Mouse (Mus musculus) E14TG2a.4 (cell line): ENCODE measurements around the gene Nrf1.
A peak's percentile ranks its signal among the peaks of the same experiment; 100 is the strongest.

Experiments used
- H3K27me3 ChIP-seq: 2 replicates; pipeline ENCODE4 v1.6.1; 2014; ENCODE audit warnings: low read length, control low read depth; ENCODE audit not compliant: insufficient read depth
- H3K36me3 ChIP-seq: 2 replicates; pipeline ENCODE4 v1.6.1; 2014; ENCODE audit warnings: low read length, control low read depth; ENCODE audit not compliant: insufficient read depth
- H3K4me1 ChIP-seq: replicated peaks from 2 replicates; pipeline ENCODE4 v1.6.1; 2014; ENCODE audit warnings: low read depth, low read length, control low read depth
- H3K4me3 ChIP-seq: replicated peaks from 2 replicates; pipeline ENCODE4 v1.5.1; 2014; ENCODE audit warnings: mild to moderate bottlenecking, low read length
- H3K9me3 ChIP-seq: 2 replicates; pipeline ENCODE4 v1.6.1; 2014; ENCODE audit warnings: low read length, control low read depth
- CTCF ChIP-seq: conservative IDR thresholded peaks from 2 replicates; pipeline ENCODE4 v1.5.1; 2014; ENCODE audit warnings: low read length
- NANOG ChIP-seq: IDR thresholded peaks from 2 replicates; pipeline ENCODE4 v1.6.1; 2014; ENCODE audit warnings: borderline replicate concordance, low read length, mixed read lengths
- POU5F1 ChIP-seq: IDR thresholded peaks from 2 replicates; pipeline ENCODE4 v1.6.1; 2014; ENCODE audit warnings: low read length, borderline replicate concordance

Gene Nrf1

DNA sequence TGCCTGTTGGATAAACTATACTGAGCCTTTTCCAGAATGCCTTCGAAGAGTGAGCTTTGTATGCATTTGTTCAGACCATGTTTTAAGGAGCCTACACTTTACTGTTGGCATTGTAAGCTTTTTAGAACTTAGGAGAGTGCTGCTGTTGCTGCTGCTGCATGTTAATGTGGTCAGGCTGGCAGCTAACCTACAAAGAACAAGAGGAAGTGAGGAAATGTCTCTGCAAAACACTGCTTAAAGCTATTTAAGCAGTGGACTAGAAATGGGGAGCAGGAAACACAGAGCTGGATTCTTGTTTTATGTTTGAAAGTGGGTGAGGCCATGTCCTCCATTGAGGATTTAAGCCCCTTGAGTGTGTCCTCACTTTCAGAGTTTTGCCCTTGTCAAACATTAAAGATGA lies 5.3 kb downstream of the Nrf1 start:
- Histone ChIP-seq H3K4me3 (no peak overlapping the region), H3K36me3 (peaks cover 23% of the 10 kb centered on the region), H3K27me3 (no peaks in the 10 kb centered on the region), H3K4me1 (peaks cover 73% of the 10 kb centered on the region), H3K9me3 (no peaks in the 10 kb centered on the region)
- TF ChIP-seq CTCF (no peak), POU5F1 (no peak), NANOG (no peak)

DNA sequence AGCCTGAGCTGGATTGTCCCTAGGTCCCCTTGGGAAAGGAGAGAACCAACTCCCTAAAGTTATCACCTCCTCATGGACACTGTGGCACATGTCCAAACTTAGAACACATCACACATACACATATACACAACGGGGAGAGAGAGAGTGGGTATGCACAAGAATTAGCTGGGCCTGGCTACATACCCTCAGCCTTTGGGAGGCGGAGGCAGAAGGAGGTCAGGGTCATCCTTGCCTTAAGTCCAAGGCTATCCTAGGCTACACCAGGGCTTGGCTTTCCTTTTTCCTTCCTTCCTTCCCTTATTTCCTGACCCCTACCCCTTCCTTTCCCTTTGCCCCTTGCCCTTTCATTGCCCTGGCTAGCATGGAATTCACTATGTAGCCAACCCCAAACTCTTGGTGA lies 14.8 kb downstream of the Nrf1 start:
- H3K36me3 ChIP-seq, result peaks cover 10% of the 10 kb centered on the region
- H3K27me3 ChIP-seq, result no peaks in the 10 kb centered on the region
- H3K4me1 ChIP-seq, result peaks cover 46% of the 10 kb centered on the region
- TF ChIP-seq CTCF (no peak), NANOG (no peak), POU5F1 (no peak)
- H3K9me3 ChIP-seq, result no peaks in the 10 kb centered on the region
- H3K4me3 ChIP-seq, result no peak overlapping the region

DNA sequence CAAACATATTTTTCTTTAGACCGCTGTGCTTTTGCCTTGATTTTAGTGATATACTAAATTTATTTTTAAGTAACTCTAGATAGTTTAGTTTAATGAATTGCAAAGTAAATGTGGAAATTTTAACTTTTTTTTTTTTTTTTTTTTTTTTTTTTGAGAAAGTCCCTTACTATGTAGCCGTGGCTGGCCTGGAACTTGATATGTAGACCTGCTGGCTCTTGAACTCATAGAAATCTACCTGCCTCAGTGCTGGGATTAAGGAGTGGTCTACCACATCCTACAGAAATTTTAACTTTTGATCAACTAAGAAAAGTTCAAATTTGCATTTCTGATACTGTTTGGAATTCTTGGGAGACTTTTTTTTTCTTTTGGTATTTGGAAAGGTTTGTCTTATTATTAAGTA lies 17.6 kb downstream of the Nrf1 start:
- Histone ChIP-seq H3K4me3 (no peak overlapping the region), H3K36me3 (peaks cover 10% of the 10 kb centered on the region), H3K4me1 (peaks cover 38% of the 10 kb centered on the region), H3K9me3 (no peaks in the 10 kb centered on the region), H3K27me3 (no peaks in the 10 kb centered on the region)
- TF ChIP-seq NANOG (no peak), CTCF (no peak), POU5F1 (no peak)

DNA sequence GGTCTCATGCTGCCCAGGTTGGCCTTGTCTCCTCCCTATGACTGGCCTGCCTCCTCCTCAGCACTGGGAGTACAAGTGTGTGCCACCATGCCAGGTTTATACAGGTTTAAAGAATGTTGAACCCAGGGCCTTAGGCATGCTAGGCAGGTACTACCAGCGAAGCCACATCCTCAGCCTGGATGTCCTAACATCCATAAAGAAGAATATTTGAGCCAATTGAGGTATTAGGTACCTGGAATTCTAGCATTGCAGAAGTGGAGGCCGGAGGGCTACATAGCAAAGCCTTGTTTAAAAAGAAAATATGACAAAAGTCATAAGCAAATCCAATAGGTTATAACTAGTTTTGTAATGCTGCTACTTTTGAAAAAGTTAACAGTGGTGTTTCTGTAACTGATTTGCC lies 19.0 kb downstream of the Nrf1 start:
- H3K4me1 ChIP-seq, result peaks cover 41% of the 10 kb centered on the region
- H3K36me3 ChIP-seq, result peaks cover 16% of the 10 kb centered on the region
- H3K9me3 ChIP-seq, result no peaks in the 10 kb centered on the region
- H3K4me3 ChIP-seq, result no peak overlapping the region
- H3K27me3 ChIP-seq, result no peaks in the 10 kb centered on the region
- TF ChIP-seq POU5F1 (no peak), NANOG (no peak), CTCF (no peak)

DNA sequence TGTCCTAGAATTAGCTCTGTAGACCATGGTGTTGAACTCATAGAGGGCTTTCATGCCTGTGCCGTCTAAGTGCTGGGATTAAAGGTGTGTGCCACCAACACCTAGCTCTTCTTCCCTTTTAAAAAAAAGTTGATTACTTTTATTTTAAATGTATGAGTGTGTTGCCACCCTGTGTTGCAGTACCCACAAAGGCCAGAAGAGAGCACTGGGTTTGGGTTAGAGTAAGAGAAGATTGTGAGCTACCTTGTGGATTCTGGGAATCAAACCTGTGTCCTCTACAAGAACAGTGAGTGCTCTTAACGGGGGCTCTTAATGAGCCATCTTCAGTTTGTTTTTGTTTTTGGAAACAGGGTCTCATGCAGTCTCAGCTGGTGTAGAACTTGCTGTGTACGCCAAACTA lies 24.7 kb downstream of the Nrf1 start:
- TF ChIP-seq CTCF, result peak; percentile 64
- TF ChIP-seq POU5F1, result no peak
- Histone ChIP-seq H3K9me3 (no peaks in the 10 kb centered on the region), H3K4me1 (peaks cover 57% of the 10 kb centered on the region), H3K27me3 (no peaks in the 10 kb centered on the region), H3K4me3 (no peak overlapping the region), H3K36me3 (peaks cover 11% of the 10 kb centered on the region)

DNA sequence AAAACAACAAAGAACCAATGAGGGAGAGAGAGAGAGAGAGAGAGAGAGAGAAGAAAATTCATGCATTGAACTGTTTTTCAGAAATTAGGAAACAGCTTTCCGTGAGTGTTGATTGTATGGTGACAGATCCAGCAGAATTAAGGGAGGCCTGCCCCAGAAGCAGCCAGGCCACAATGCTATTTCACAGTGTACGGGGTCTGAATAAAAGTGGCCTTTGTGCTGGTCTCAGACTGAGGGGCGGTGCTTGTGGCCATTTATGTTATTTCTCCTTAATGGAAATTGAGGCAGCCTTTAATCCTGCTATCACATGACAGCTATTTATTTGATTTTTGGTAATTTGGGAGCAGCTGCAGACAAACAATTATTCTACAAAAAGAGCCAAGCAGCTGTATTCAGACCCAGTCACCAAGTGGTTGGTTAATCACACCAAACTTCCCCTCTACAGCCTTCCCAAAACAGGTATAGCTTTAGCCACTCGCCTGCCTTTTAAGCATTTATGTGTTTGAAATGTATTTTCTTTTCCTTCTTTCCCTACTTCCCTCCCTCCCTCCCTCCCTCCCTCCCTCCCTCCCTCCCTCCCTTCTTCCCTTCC lies 31.2 kb downstream of the Nrf1 start:
- H3K4me3 ChIP-seq, result no peak overlapping the region
- TF ChIP-seq NANOG, result no peak
- TF ChIP-seq POU5F1, result no peak
- TF ChIP-seq CTCF, result no peak
- no peaks in the 10 kb centered on the region for H3K9me3 ChIP-seq
- H3K27me3 ChIP-seq, result no peaks in the 10 kb centered on the region
- peaks cover 16% of the 10 kb centered on the region for H3K36me3 ChIP-seq
- peaks cover 61% of the 10 kb centered on the region for H3K4me1 ChIP-seq

DNA sequence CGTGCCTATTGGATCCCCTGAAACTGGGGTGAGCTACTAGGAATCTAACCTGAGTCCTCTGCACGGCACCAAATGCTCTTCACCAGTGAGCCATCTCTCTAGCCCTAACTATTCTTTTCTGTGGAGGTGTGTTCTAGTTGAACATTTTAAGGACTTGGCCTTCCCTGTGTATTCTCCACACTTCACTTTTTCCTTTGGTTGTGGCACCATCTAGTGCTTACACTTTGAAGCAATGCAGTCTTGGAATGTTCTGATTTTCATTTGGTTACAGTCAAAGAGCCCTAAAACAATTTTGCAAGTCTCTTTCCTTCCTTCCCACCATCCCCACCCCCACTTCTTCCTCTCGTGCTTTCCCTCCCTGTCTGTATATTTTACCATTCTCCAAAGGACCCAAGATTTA lies 33.6 kb downstream of the Nrf1 start:
- Histone ChIP-seq H3K4me3 (no peak overlapping the region), H3K9me3 (no peaks in the 10 kb centered on the region), H3K27me3 (no peaks in the 10 kb centered on the region), H3K4me1 (peaks cover 61% of the 10 kb centered on the region), H3K36me3 (peaks cover 16% of the 10 kb centered on the region)
- TF ChIP-seq NANOG, result no peak
- TF ChIP-seq POU5F1, result no peak
- no peak for TF ChIP-seq CTCF

DNA sequence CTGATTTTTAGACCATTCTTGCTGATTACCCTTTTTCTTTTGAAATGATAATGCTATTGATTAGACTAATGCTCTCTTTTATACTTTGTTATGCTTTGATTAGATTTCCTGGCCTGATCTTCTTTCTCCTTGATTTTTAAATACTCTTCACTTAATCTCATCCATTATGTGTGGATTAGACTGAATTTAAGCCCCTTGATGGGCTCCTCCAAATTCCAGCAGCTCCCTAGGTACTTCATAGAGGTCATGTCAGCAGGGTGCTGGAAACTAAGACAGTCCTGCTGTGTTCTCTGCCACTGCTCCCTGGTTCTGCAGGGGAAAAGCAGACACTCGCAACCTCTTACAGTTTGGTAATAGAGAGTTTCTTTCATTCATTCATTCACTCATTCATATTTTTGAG lies 35.5 kb downstream of the Nrf1 start:
- no peaks in the 10 kb centered on the region for H3K27me3 ChIP-seq
- H3K4me1 ChIP-seq, result peaks cover 53% of the 10 kb centered on the region
- H3K36me3 ChIP-seq, result peaks cover 12% of the 10 kb centered on the region
- H3K9me3 ChIP-seq, result no peaks in the 10 kb centered on the region
- H3K4me3 ChIP-seq, result no peak overlapping the region
- TF ChIP-seq POU5F1, result no peak
- TF ChIP-seq CTCF, result no peak
- TF ChIP-seq NANOG, result peak; percentile 85

DNA sequence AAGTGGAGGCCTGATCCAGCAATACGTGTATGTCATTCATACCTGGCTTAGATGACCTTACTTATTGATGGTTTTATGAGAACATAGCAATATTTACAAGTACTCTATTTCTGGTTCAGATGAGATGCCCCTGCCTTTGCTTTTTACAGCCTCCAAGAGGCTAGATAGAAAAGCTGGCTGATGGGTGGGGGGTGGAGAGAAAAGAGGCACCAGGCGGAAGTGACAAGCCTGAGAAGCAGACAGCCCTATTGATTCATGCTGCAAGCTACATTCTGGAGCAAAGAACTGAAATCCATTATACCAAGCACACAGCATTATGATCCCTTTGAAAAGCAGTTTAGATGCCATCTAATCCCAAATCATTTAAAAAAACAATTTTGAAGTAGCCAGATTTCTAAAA lies 37.6 kb downstream of the Nrf1 start:
- Histone ChIP-seq H3K4me3 (no peak overlapping the region), H3K36me3 (peaks cover 26% of the 10 kb centered on the region), H3K4me1 (peaks cover 52% of the 10 kb centered on the region), H3K9me3 (no peaks in the 10 kb centered on the region), H3K27me3 (no peaks in the 10 kb centered on the region)
- TF ChIP-seq CTCF (no peak), POU5F1 (no peak), NANOG (no peak)

DNA sequence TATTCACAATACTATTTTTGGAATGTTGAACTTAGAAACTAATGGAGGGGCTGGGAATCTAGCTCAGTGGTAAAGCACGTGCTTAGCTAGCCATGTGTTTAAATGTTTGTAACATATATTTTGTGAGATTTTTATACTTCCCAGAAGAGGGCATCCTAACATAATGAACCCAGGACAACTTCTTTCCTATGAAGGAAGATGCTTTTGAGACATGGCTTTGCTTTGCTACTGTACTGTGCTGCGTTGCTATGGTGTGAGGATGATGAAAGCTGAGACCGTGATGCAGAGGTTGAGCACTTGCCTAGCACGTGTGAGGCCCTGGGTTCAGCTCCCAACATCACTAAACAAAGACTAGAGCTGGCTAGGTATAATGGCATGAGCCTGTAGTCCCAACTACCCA lies 43.4 kb downstream of the Nrf1 start:
- Histone ChIP-seq H3K27me3 (no peaks in the 10 kb centered on the region), H3K4me3 (no peak overlapping the region), H3K36me3 (peaks cover 77% of the 10 kb centered on the region), H3K9me3 (no peaks in the 10 kb centered on the region), H3K4me1 (peaks cover 23% of the 10 kb centered on the region)
- TF ChIP-seq CTCF (no peak), POU5F1 (no peak), NANOG (no peak)
